Mouse (Mus musculus) lung, adult 2 months (tissue): Measurements from ENCODE around the gene Glyr1. TPM values are rescaled to one million over a fixed set of nuclear protein-coding genes. Genes with fewer than 3 reads are reported as not detected.
A peak's percentile ranks its signal among the peaks of the same experiment; 100 is the strongest.

ENCODE experiments used
- DNase-seq: peaks from one replicate; pipeline ENCODE4 v3.0.0; 2022
- H3K4me1 ChIP-seq: fragments of 200-500 bp; 2 replicates; pipeline ENCODE4 v1.6.1; 2011; ENCODE audit warnings: low read length; ENCODE audit not compliant: control insufficient read depth, insufficient read depth
- H3K4me3 ChIP-seq: fragments of 200-500 bp; replicated peaks from 2 replicates; pipeline ENCODE3; 2011; ENCODE audit warnings: low read depth, mild to moderate bottlenecking, control low read depth, low read length; ENCODE audit errors: extremely low read depth
- CTCF ChIP-seq: fragments of 200-500 bp; IDR thresholded peaks from 2 replicates; pipeline ENCODE4 v1.5.1; 2011; ENCODE audit warnings: mild to moderate bottlenecking, low read length, control low read depth; ENCODE audit not compliant: insufficient read depth
- POLR2A ChIP-seq: fragments of 200-500 bp; IDR thresholded peaks from 2 replicates; pipeline ENCODE4 v1.6.1; 2011; ENCODE audit warnings: low read depth, mild to moderate bottlenecking, control low read depth, low read length, borderline replicate concordance; ENCODE audit errors: extremely low read depth
- WGBS: fragments of 180-500 bp; shearing (Covaris S2); methylation state at CpG from one replicate; pipeline ENCODE4 v1.1.7; 2018; 5-methylcytosine and 5-hydroxymethylcytosine counted together
- polyA plus RNA-seq: library from polyadenylated mRNA; depleted of rRNA; stranded (reverse); fragments of >200 nt; gene quantifications from 2 replicates; pipeline ENCODE4 v1.2.3, GENCODE M21; 2012

Gene Glyr1
- polyA plus RNA-seq, 1 experiment, result 60.1 TPM

DNA sequence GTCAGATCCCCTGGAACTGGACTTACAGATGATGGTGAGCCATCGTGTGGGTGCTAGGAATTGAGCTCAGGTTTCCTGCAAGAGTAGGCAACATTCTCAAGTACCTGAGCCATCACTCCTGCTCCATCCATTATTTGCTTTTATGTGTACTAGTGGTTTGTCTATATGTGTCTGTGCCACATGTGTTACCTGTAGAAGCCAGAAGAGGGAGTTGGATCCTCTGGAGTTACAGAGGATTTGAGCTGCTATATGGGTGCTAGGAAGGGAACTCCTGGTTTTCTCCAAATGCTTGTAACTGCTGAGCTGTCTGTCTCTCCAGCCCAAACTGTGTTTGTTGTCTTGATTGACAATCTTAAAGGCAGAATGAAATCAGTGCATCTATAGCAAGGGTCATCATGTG, 8.5 kb upstream of the Glyr1 start:
- no peak overlapping the region for H3K4me3 ChIP-seq
- TF ChIP-seq POLR2A (no peak), CTCF (no peak)
- no peak for DNase-seq
- H3K4me1 ChIP-seq, result peaks cover 2% of the 10 kb centered on the region
- 86% methylated on average over 1 of the region's 1 CpGs for WGBS

DNA sequence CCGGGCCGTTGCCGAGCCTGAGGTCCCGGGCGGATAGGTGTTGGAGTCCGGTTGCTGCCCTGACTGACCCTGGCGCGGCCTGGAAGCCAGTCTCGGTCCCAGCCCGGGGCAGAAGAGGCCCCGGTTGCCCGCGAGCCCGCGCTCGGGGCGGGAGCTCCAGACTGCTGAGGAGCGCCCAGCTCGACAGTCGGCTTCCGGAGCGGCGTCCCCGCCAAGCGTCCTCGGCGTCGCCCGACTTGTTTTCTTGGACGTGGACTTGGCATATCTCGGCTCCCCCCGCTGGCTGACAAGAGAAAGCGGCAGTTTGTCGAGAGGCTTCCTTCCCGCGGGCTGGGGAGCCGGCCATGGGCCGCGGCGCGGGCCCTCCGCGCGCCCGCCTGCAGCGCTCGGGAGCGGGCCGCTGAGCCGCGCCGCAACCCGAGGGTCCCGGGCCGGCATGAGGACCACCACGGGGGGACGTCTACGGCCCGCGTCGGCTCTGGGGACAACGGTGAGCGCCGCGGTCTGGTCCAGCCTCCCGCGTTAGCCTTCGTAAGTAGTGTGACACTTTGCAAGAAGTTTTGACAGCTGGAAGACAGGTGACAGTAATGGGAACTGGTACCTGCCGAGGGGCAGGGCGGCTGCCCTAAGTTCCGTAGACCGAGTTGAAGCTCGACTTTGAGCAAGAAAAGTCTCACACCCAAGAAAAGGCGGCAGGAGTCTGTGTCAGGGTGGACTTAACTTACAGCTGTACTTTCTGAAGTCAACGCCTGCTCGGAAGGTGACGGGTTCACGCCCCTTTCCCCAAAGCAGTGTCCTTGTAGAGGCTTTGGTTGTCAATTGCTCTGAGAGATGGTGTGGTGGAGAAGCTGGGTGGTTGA, 818 bp upstream of the Glyr1 start:
- Histone ChIP-seq H3K4me1 (peaks cover 18% of the 10 kb centered on the region), H3K4me3 (peak overlapping the region; percentile 70)
- under 1% methylated on average over 78 of the region's 78 CpGs for WGBS
- peak; percentile 81 for DNase-seq
- TF ChIP-seq POLR2A, result no peak; the same call in 1 of the 2 replicates
- TF ChIP-seq CTCF, result 0 out of 2 replicates have a peak, but pooled peaks have one; percentile 8

DNA sequence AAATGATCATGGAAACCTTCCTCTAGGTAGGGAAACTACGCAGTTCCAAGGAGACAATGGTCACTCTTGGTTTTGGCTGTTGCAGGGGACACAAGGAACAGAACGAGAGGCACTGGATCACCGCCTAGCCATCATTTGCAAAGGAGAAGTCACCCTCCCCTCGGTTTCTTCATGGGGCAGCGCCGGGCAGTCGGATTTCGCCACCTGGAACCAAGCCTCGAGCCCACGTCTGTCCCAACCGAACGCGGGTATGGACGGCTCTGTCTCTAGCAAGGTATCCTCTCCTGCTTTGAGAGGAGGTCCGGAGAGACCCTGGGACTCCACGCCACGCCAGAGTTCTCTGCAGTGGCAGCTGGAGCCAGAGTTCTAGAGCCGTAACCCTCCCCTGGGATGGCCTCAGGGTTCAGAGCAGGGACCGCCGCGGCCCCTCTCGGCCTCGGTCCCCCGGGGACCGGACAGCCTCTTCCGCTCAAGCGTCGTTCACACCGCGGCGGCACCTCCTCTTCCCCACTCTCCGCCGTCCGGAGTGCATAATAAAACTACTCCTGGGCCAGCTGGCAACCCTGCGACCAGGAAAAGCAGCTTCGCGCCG, 385 bp downstream of the Glyr1 start:
- under 1% methylated on average over 38 of the region's 38 CpGs for WGBS
- no peak for TF ChIP-seq CTCF
- no peak for TF ChIP-seq POLR2A
- H3K4me1 ChIP-seq, result peaks cover 19% of the 10 kb centered on the region
- DNase-seq, result no peak
- H3K4me3 ChIP-seq, result peak overlapping the region; percentile 97

DNA sequence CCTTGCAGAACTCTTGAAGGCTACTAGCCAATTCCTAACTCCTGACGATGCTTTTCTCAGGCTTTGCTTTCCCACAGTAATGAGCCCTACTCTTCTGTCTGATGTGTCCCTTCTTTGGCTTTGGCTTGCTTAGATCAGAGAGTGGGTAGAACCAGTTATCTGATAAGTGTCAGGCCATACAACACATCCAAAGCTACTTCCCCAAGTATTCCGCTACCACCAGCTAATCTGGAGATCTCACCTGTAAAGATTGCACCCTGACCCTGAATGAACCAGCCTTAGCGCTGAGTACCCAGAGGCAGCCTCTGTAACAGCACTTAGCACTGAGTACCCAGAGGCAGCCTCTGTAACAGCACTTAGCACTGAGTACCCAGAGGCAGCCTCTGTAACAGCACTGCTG, 4.3 kb downstream of the Glyr1 start:
- no peak for DNase-seq
- TF ChIP-seq POLR2A (no peak), CTCF (no peak)
- Histone ChIP-seq H3K4me1 (peaks cover 10% of the 10 kb centered on the region), H3K4me3 (no peak overlapping the region)
- WGBS, result 84% methylated on average over 3 of the region's 3 CpGs

DNA sequence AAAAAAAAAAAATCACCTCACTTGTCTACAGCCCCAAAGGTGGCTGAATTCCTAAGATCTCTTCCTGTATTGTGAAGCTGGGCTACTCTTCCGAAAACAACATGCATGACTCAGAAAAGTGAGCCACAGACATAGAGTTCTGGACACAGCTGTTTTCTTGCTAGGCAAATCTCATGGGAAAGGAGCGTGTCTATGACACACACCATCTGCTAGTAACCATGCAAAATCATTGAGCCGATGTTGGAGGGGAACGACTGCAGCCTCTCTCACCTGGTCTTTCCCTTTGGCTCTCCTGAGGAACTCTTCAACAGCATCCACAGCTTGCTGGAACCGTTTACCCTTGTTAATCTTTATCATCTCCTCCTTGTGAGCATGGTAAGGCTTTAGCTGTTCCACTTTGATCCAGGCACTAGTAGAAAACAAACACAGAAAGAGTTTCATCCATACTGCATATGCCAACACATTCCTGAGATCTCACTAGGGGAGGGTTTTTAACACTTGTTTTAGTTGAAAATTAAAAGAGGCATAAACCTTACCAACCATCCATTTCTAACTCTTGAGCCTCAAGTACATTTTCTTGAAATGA, 12.9 kb downstream of the Glyr1 start:
- DNase-seq, result no peak
- no peak for TF ChIP-seq POLR2A
- no peak for TF ChIP-seq CTCF
- 65% methylated on average over 5 of the region's 5 CpGs for WGBS
- no peak overlapping the region for H3K4me3 ChIP-seq
- H3K4me1 ChIP-seq, result peaks cover 3% of the 10 kb centered on the region

DNA sequence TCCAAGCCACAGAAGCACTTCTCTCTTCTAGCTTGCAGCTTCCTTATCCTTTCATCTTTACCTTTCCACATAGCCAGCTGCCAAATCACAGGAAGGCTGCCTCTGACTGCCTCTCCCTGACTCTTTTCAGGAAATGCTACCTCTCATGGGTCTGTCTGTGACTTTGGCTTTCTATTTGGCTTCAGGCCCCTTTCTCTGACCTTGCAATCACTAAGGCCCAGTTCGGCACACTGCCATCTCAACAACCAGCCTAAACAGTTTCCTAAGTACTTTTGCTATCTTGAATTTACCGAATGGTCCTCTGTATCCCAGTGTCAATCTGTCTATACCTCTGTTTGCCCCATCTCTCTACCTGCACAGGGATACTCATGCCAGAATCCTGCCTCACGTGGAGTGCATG, 14.1 kb downstream of the Glyr1 start:
- no peak overlapping the region for H3K4me3 ChIP-seq
- peaks cover 3% of the 10 kb centered on the region for H3K4me1 ChIP-seq
- TF ChIP-seq POLR2A (no peak), CTCF (no peak)
- 89% methylated on average over 3 of the region's 3 CpGs for WGBS
- DNase-seq, result no peak

DNA sequence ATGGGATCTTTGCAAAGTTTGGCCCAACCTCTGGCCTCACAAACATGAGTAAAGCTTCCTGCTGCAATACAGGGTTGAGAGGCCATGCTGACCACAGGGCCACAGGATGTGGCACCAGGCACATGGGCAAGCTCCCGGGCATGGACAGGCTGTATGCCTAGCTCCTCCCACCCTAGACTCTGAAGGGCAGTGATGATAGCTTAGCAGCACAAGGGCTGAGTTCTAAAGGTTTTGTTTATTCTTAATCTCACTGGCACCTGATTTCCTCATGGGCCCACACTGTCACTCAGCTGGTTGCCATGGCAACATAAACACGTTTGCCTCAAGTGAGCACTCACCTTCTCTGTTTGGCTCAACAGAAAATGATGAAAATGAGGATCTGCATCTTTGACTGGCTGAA, 19.8 kb downstream of the Glyr1 start:
- TF ChIP-seq CTCF, result no peak
- no peak for TF ChIP-seq POLR2A
- H3K4me3 ChIP-seq, result no peak overlapping the region
- H3K4me1 ChIP-seq, result no peaks in the 10 kb centered on the region
- 34% methylated on average over 2 of the region's 2 CpGs for WGBS
- DNase-seq, result peak; percentile 32

DNA sequence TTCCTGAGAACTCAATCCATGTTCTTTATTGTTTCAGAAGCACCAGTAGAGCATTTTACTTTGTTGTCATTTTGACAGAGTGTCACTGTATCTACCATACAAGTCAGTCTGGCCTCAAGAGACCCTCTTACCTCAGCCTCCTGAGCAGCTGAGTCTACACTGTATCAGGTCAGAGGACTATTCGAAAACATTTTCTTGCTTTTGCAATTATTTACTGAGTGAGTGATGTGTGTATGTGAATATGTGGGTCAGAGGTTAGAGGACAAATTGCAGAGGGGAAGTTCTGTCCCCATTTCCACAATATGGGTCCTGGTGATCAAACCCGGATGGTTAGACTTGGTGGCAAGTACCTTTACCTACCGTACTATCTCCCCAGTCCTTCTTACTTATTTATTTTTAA, 25.6 kb downstream of the Glyr1 start:
- Histone ChIP-seq H3K4me1 (no peaks in the 10 kb centered on the region), H3K4me3 (no peak overlapping the region)
- 84% methylated on average over 3 of the region's 3 CpGs for WGBS
- TF ChIP-seq POLR2A (no peak), CTCF (no peak)
- DNase-seq, result no peak

DNA sequence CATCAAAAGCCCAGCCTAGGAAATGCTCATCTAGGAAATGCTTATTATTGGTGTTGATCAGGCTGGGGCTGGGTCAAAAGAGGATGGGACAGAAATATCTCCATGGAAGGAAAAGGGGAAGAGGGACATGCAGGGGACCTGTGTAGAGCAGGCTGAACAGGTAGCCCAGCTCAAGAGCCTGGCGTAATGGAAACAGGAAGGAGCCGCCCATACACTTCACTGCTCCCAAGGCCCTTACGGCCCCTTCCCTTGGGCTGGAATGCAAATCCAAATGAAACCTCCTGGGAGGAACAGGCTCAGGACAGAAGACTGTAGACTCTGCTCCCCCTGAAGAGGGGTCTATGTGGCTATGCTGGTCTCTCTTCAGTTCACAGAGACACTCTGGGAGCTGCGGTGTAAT, 35.1 kb downstream of the Glyr1 start:
- TF ChIP-seq CTCF (no peak), POLR2A (no peak)
- no peak overlapping the region for H3K4me3 ChIP-seq
- H3K4me1 ChIP-seq, result peaks cover 10% of the 10 kb centered on the region
- 66% methylated on average over 4 of the region's 4 CpGs for WGBS
- peak; percentile 17 for DNase-seq
